Mouse (Mus musculus) kidney, embryonic 16.5 days (tissue): Measurements from ENCODE around the gene Ntm. TPM values are rescaled to one million over a fixed set of nuclear protein-coding genes. Genes with fewer than 3 reads are reported as not detected.

Source experiments
- ATAC-seq: fragments of 200-750 bp; cut with Nextera tagmentation; 2 replicates; pipeline ENCODE4 v1.8.0; 2017; ENCODE audit warnings: moderate TSS enrichment; ENCODE audit not compliant: low FRiP score, low TSS enrichment
- H3K27ac ChIP-seq: fragments of 300-500 bp; sonication (generic); 2 replicates; pipeline ENCODE4 v1.5.1; 2014; ENCODE audit warnings: low read length
- H3K27me3 ChIP-seq: fragments of 300-500 bp; sonication (generic); 2 replicates; pipeline ENCODE4 v1.6.1; 2014; ENCODE audit warnings: low read length, control low read depth, mixed read lengths; ENCODE audit not compliant: insufficient read depth
- H3K36me3 ChIP-seq: fragments of 300-500 bp; sonication (generic); 2 replicates; pipeline ENCODE4 v1.6.1; 2014; ENCODE audit warnings: low read length, control low read depth, mixed read lengths; ENCODE audit not compliant: insufficient read depth
- H3K4me1 ChIP-seq: fragments of 300-500 bp; sonication (generic); 2 replicates; pipeline ENCODE4 v1.6.1; 2014; ENCODE audit warnings: low read length, control low read depth, mixed read lengths; ENCODE audit not compliant: insufficient read depth
- H3K4me2 ChIP-seq: fragments of 300-500 bp; sonication (generic); replicated peaks from 2 replicates; pipeline ENCODE4 v1.6.1; 2014; ENCODE audit warnings: low read depth, low read length
- H3K4me3 ChIP-seq: fragments of 300-500 bp; sonication (generic); 2 replicates; pipeline ENCODE4 v1.5.1; 2014; ENCODE audit warnings: mild to moderate bottlenecking, low read length
- H3K9ac ChIP-seq: fragments of 300-500 bp; sonication (generic); replicated peaks from 2 replicates; pipeline ENCODE4 v1.6.1; 2014; ENCODE audit warnings: low read length
- H3K9me3 ChIP-seq: fragments of 300-500 bp; sonication (generic); 2 replicates; pipeline ENCODE4 v1.6.1; 2016; ENCODE audit warnings: low read length, control low read depth
- WGBS: fragments of 180-500 bp; shearing (Covaris S2); extraction: QIAGEN DNeasy Blood & Tissue Kit; methylation state at CpG from one replicate; pipeline ENCODE4 v1.1.7; 2014; 5-methylcytosine and 5-hydroxymethylcytosine counted together
- polyA plus RNA-seq: library from polyadenylated mRNA; unstranded; fragments of >200 nt; fragmentation: Nextera tagmentation; extraction: Ambion mirVana; gene quantifications from 2 replicates; pipeline ENCODE4 v1.2.1, GENCODE M21; 2015

Gene Ntm
- polyA plus RNA-seq, 1 experiment from 2014 or later, result 42.1 TPM

- Histone ChIP-seq H3K4me3 (no peak overlapping the region), H3K27me3 (no peaks in the 10 kb centered on the region)
- 48% methylated on average over 8 of the region's 8 CpGs for WGBS
Measured at GRCm38 (mm10) chr9:29645796-29646400, 317.0 kb downstream of the Ntm start.

GRCm38 (mm10) chr9:29642997-29643657 lies 319.8 kb downstream of the Ntm start:
- H3K27ac ChIP-seq, result no peak overlapping the region
- no peaks in the 10 kb centered on the region for H3K4me1 ChIP-seq
- no peak overlapping the region for H3K4me2 ChIP-seq
- WGBS, result 16% methylated on average over 11 of the region's 11 CpGs
- ATAC-seq, result 0 out of 2 replicates have a peak, but pooled peaks have one; percentile 67
- no peaks in the 10 kb centered on the region for H3K9me3 ChIP-seq
- no peaks in the 10 kb centered on the region for H3K27me3 ChIP-seq
- H3K4me3 ChIP-seq, result no peak overlapping the region
- H3K9ac ChIP-seq, result no peak overlapping the region
- no peaks in the 10 kb centered on the region for H3K36me3 ChIP-seq

More at GRCm38 (mm10) chr9:29645796-29646400, 317.0 kb downstream of the Ntm start:
- no peak for ATAC-seq
- Histone ChIP-seq H3K27ac (no peak overlapping the region), H3K4me2 (no peak overlapping the region), H3K36me3 (no peaks in the 10 kb centered on the region), H3K9me3 (no peaks in the 10 kb centered on the region), H3K9ac (no peak overlapping the region), H3K4me1 (no peaks in the 10 kb centered on the region)

- H3K9me3 ChIP-seq, result no peaks in the 10 kb centered on the region
- no peak overlapping the region for H3K4me3 ChIP-seq
- H3K4me2 ChIP-seq, result no peak overlapping the region
- no peak for ATAC-seq
- no peaks in the 10 kb centered on the region for H3K4me1 ChIP-seq
- no peaks in the 10 kb centered on the region for H3K36me3 ChIP-seq
- 88% methylated on average over 8 of the region's 8 CpGs for WGBS
- no peak overlapping the region for H3K27ac ChIP-seq
- no peak overlapping the region for H3K9ac ChIP-seq
- no peaks in the 10 kb centered on the region for H3K27me3 ChIP-seq
Measured at GRCm38 (mm10) chr9:29637335-29637734, 325.6 kb downstream of the Ntm start.

DNA sequence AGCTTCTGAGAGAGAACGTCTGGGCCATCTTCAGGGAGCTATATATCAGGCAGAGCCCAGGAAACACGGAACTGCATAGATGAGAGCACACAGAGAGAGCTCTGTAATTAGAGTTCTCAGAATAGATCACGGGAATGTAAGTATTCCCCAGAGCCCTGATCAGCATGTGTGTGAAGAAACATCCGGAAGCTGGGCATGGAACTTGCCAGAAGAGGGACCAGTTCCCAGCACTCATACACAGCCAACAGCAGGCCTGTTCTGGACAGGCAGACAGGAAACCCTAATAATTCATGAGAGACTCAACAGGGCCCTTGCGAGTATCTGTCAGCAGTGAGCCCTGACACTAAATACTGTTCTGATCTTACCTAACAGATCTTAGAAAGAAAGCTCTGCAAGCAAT lies 345.8 kb downstream of the Ntm start:
- ATAC-seq, result no peak
- no peak overlapping the region for H3K4me3 ChIP-seq
- H3K4me1 ChIP-seq, result no peaks in the 10 kb centered on the region
- H3K4me2 ChIP-seq, result no peak overlapping the region
- no peak overlapping the region for H3K9ac ChIP-seq
- H3K27me3 ChIP-seq, result no peaks in the 10 kb centered on the region
- H3K9me3 ChIP-seq, result no peaks in the 10 kb centered on the region
- H3K36me3 ChIP-seq, result no peaks in the 10 kb centered on the region
- no peak overlapping the region for H3K27ac ChIP-seq
- 46% methylated on average over 5 of the region's 5 CpGs for WGBS

GRCm38 (mm10) chr9:29612020-29612612 lies 350.8 kb downstream of the Ntm start:
- no peak overlapping the region for H3K4me2 ChIP-seq
- WGBS, result 89% methylated on average over 7 of the region's 7 CpGs
- ATAC-seq, result no peak

GRCm38 (mm10) chr9:29610867-29611266 lies 352.1 kb downstream of the Ntm start:
- Histone ChIP-seq H3K9ac (no peak overlapping the region), H3K36me3 (no peaks in the 10 kb centered on the region), H3K27me3 (no peaks in the 10 kb centered on the region; the same call in 1 of the 2 replicates), H3K9me3 (no peaks in the 10 kb centered on the region), H3K4me3 (no peak overlapping the region), H3K4me1 (no peaks in the 10 kb centered on the region), H3K27ac (no peak overlapping the region), H3K4me2 (no peak overlapping the region)
- no peak for ATAC-seq
- WGBS, result 51% methylated on average over 2 of the region's 2 CpGs

More at GRCm38 (mm10) chr9:29612020-29612612, 350.8 kb downstream of the Ntm start:
- H3K4me1 ChIP-seq, result no peaks in the 10 kb centered on the region
- H3K9ac ChIP-seq, result no peak overlapping the region
- H3K27ac ChIP-seq, result no peak overlapping the region
- H3K9me3 ChIP-seq, result no peaks in the 10 kb centered on the region
- no peaks in the 10 kb centered on the region for H3K27me3 ChIP-seq
- no peak overlapping the region for H3K4me3 ChIP-seq
- no peaks in the 10 kb centered on the region for H3K36me3 ChIP-seq

- ATAC-seq, result no peak
- Histone ChIP-seq H3K36me3 (no peaks in the 10 kb centered on the region), H3K4me1 (no peaks in the 10 kb centered on the region), H3K9me3 (no peaks in the 10 kb centered on the region), H3K4me3 (no peak overlapping the region), H3K27ac (no peak overlapping the region), H3K9ac (no peak overlapping the region), H3K27me3 (no peaks in the 10 kb centered on the region), H3K4me2 (no peak overlapping the region)
- WGBS, result 34% methylated on average over 4 of the region's 4 CpGs
Measured at GRCm38 (mm10) chr9:29597665-29598064, 365.3 kb downstream of the Ntm start.

DNA sequence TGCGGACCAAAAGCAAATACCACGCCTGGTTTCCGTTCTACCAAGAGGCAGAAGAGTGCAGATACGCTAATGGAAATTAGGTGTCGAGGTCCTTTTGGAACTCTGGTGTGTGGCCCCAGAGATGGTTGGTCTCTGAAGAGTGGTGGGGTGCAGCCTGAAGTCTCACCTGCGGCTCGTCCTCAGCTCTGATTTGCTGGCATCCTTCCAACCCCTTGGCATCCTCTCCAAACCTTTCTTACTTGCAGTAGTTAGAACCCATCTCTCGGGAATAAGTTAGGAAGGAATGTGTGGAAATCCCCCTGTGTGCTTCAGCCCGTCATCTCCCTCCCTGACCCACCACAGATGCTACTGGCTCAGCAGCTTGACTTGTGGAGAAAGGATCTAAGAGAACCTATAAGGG lies 367.6 kb downstream of the Ntm start:
- Histone ChIP-seq H3K4me2 (no peak overlapping the region), H3K27me3 (no peaks in the 10 kb centered on the region), H3K4me3 (no peak overlapping the region), H3K4me1 (no peaks in the 10 kb centered on the region), H3K36me3 (no peaks in the 10 kb centered on the region), H3K9me3 (no peaks in the 10 kb centered on the region), H3K9ac (no peak overlapping the region), H3K27ac (no peak overlapping the region)
- no peak for ATAC-seq
- WGBS, result 74% methylated on average over 9 of the region's 9 CpGs

DNA sequence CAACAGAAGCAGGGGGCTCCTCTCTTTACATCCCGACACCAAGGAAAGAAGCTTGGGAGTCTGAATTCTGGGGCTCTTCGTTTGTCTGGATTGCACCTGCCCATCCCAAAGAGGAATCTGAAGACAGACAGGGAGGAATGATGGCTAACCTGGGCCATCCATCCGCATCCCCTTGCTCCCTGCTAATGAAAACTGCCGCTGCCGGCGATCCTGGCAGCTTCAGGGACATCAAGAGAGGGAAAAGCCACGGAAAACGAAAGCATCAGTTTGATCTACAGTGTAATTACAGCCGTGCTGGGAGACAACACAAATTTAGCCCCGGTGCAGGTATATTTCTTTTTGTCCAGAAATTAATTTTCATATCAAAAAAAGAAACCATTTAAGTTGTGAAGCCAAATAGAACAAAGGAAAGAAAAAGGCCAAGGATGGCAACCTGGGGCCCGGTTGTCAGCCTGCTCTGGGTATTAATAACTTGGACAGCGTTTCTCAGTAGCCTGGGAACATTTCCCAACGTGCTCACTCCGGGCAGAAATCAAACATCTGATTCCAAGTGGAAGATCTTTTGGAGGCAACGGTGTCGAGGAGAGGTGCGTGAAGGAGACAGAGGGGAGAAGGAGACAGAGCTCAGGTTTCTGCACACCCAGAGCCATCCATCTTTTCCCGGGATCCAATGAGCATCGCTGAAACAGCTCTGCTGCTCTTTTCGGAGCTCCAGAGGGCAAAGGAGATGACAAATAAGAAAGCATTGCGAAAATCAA lies 368.2 kb downstream of the Ntm start:
- Histone ChIP-seq H3K4me1 (no peaks in the 10 kb centered on the region), H3K36me3 (no peaks in the 10 kb centered on the region), H3K9ac (no peak overlapping the region), H3K27me3 (no peaks in the 10 kb centered on the region), H3K9me3 (no peaks in the 10 kb centered on the region), H3K4me2 (no peak overlapping the region), H3K4me3 (no peak overlapping the region), H3K27ac (no peak overlapping the region)
- 45% methylated on average over 21 of the region's 21 CpGs for WGBS
- ATAC-seq, result no peak
